Mouse (Mus musculus) liver, embryonic 15.5 days (tissue): ENCODE measurements around the gene Crtam. TPM values are rescaled to one million over a fixed set of nuclear protein-coding genes. Genes with fewer than 3 reads are reported as not detected.

Experiments
- ATAC-seq: fragments of 200-750 bp; cut with Nextera tagmentation; 2 replicates; pipeline ENCODE4 v1.8.0; 2017; ENCODE audit warnings: moderate number of reproducible peaks, mild to moderate bottlenecking, moderate library complexity; ENCODE audit not compliant: insufficient read depth
- H3K27ac ChIP-seq: fragments of 300-500 bp; sonication (generic); replicated peaks from 2 replicates; pipeline ENCODE4 v1.5.1; 2015; ENCODE audit warnings: mild to moderate bottlenecking, inconsistent platforms
- H3K27me3 ChIP-seq: fragments of 300-500 bp; sonication (generic); 2 replicates; pipeline ENCODE4 v1.6.1; 2015; ENCODE audit warnings: mild to moderate bottlenecking, inconsistent platforms
- H3K36me3 ChIP-seq: fragments of 300-500 bp; sonication (generic); replicated peaks from 2 replicates; pipeline ENCODE4 v1.6.1; 2015; ENCODE audit warnings: moderate library complexity, mild to moderate bottlenecking, inconsistent platforms
- H3K4me1 ChIP-seq: fragments of 300-500 bp; sonication (generic); replicated peaks from 2 replicates; pipeline ENCODE4 v1.6.1; 2015; ENCODE audit warnings: inconsistent platforms
- H3K4me2 ChIP-seq: fragments of 300-500 bp; sonication (generic); 2 replicates; pipeline ENCODE4 v1.6.1; 2015; ENCODE audit warnings: moderate library complexity, mild to moderate bottlenecking, inconsistent platforms
- H3K4me3 ChIP-seq: fragments of 300-500 bp; sonication (generic); replicated peaks from 2 replicates; pipeline ENCODE4 v1.5.1; 2015; ENCODE audit warnings: mild to moderate bottlenecking, inconsistent platforms
- H3K9ac ChIP-seq: fragments of 300-500 bp; sonication (generic); 2 replicates; pipeline ENCODE4 v1.6.1; 2015; ENCODE audit warnings: moderate library complexity, mild to moderate bottlenecking, inconsistent platforms
- H3K9me3 ChIP-seq: fragments of 300-500 bp; sonication (generic); replicated peaks from 2 replicates; pipeline ENCODE4 v1.6.1; 2016; ENCODE audit warnings: inconsistent platforms
- WGBS: fragments of 180-500 bp; shearing (Covaris S2); methylation state at CpG from one replicate; pipeline ENCODE4 v1.1.7; 2015; ENCODE audit warnings: mixed read lengths; ENCODE audit not compliant: insufficient replicate concordance; 5-methylcytosine and 5-hydroxymethylcytosine counted together
- polyA plus RNA-seq: library from polyadenylated mRNA; unstranded; fragments of >200 nt; fragmentation: Nextera tagmentation; extraction: Ambion mirVana; gene quantifications from 2 replicates; pipeline ENCODE4 v1.2.1, GENCODE M21; 2015

Gene Crtam
- polyA plus RNA-seq: 0.08 TPM in 1 of 2 replicates, not detected in the other

GRCm38 (mm10) chr9:41004415-41004814 lies at the start of gene Crtam:
Gene Crtam (minus strand): TSS chr9:41004628.
- Histone ChIP-seq H3K4me3 (no peak within 1 kb of the TSS), H3K27ac (no peak within 1 kb of the TSS), H3K9me3 (no peaks in the 10 kb centered on the region), H3K4me1 (no peaks in the 10 kb centered on the region), H3K36me3 (no peaks in the 10 kb centered on the region), H3K9ac (no peak within 1 kb of the TSS), H3K4me2 (no peak within 1 kb of the TSS), H3K27me3 (no peaks in the 10 kb centered on the region)
- ATAC-seq: no peak
- 19% methylated on average over 4 of the region's 4 CpGs for WGBS

GRCm38 (mm10) chr9:41054166-41054565 lies 49.7 kb upstream of the Crtam start:
- Histone ChIP-seq H3K27me3 (no peaks in the 10 kb centered on the region), H3K4me1 (peaks cover 35% of the 10 kb centered on the region), H3K9me3 (no peaks in the 10 kb centered on the region), H3K9ac (no peak overlapping the region), H3K4me3 (no peak overlapping the region), H3K36me3 (no peaks in the 10 kb centered on the region), H3K4me2 (no peak overlapping the region), H3K27ac (no peak overlapping the region)
- 76% methylated on average over 9 of the region's 9 CpGs for WGBS
- no peak for ATAC-seq

GRCm38 (mm10) chr9:41053478-41053877 lies 49.0 kb upstream of the Crtam start:
- no peaks in the 10 kb centered on the region for H3K36me3 ChIP-seq
- H3K27me3 ChIP-seq: no peaks in the 10 kb centered on the region
- H3K4me3 ChIP-seq: no peak overlapping the region
- H3K4me1 ChIP-seq: peaks cover 37% of the 10 kb centered on the region
- H3K9me3 ChIP-seq: no peaks in the 10 kb centered on the region
- no peak overlapping the region for H3K4me2 ChIP-seq
- no peak overlapping the region for H3K9ac ChIP-seq
- 38% methylated on average over 4 of the region's 4 CpGs for WGBS
- no peak overlapping the region for H3K27ac ChIP-seq
- ATAC-seq: no peak

GRCm38 (mm10) chr9:41051080-41051932 lies 46.9 kb upstream of the Crtam start:
- no peak overlapping the region for H3K4me2 ChIP-seq
- ATAC-seq: no peak
- H3K4me1 ChIP-seq: peaks cover 48% of the 10 kb centered on the region

GRCm38 (mm10) chr9:41050331-41051079 lies 46.1 kb upstream of the Crtam start:
- H3K9ac ChIP-seq: no peak overlapping the region
- peaks cover 48% of the 10 kb centered on the region for H3K4me1 ChIP-seq
- H3K27me3 ChIP-seq: no peaks in the 10 kb centered on the region
- H3K9me3 ChIP-seq: no peaks in the 10 kb centered on the region
- no peaks in the 10 kb centered on the region for H3K36me3 ChIP-seq
- H3K4me2 ChIP-seq: no peak overlapping the region
- no peak overlapping the region for H3K27ac ChIP-seq
- H3K4me3 ChIP-seq: no peak overlapping the region
- no peak for ATAC-seq
- 54% methylated on average over 12 of the region's 12 CpGs for WGBS

More at GRCm38 (mm10) chr9:41051080-41051932, 46.9 kb upstream of the Crtam start:
- Histone ChIP-seq H3K4me3 (no peak overlapping the region), H3K9ac (no peak overlapping the region), H3K36me3 (no peaks in the 10 kb centered on the region), H3K9me3 (no peaks in the 10 kb centered on the region), H3K27me3 (no peaks in the 10 kb centered on the region), H3K27ac (no peak overlapping the region)
- 51% methylated on average over 11 of the region's 11 CpGs for WGBS

DNA sequence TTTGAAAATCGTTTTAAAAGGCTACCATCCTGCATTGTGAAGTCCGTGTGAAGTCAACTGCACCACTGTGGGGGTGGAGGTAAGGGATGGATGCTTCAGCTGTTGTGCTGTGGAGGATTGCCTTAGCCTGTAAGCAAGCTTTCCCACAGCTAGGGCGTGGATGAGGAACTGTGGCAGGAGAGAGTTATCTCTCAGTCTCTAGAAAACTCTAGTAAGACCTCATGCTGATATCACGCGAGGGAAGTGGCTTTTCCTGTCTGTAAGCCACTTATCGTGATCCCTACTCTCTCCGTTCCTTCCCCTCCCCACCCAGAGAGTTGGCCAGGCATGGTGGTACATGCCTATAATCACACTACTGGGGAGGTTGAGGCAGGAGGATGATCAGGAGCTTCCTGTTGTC lies 44.9 kb upstream of the Crtam start:
- Histone ChIP-seq H3K27ac (no peak overlapping the region; the same call in 1 of the 2 replicates), H3K27me3 (no peaks in the 10 kb centered on the region), H3K4me2 (no peak overlapping the region), H3K4me1 (peaks cover 48% of the 10 kb centered on the region), H3K36me3 (no peaks in the 10 kb centered on the region), H3K9ac (no peak overlapping the region), H3K4me3 (no peak overlapping the region), H3K9me3 (no peaks in the 10 kb centered on the region)
- peak; percentile 47; the same call in 1 of the 2 replicates for ATAC-seq
- WGBS: 19% methylated on average over 7 of the region's 7 CpGs

DNA sequence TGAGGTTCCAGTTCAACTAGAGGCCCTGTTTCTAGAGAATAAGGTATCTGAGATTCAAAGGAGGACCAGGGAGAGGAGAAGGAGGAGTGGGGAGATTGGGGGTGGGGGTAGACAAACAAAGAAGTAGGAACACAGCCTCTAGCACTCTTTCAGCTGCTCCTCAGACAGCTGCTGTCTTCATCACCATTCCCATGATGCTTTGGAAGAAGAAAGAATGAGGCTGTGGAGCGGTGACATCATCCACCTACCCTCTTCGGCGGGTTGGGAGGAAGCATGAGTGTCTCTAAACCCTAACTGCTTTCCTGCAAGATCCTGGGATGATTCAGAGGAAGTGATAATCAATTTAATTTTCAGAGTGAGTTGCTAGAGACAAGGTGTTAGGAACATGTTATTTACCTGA lies 44.4 kb upstream of the Crtam start:
- no peak for ATAC-seq
- Histone ChIP-seq H3K4me1 (peaks cover 48% of the 10 kb centered on the region), H3K9ac (no peak overlapping the region), H3K9me3 (no peaks in the 10 kb centered on the region), H3K36me3 (no peaks in the 10 kb centered on the region), H3K4me2 (no peak overlapping the region), H3K27ac (no peak overlapping the region), H3K27me3 (no peaks in the 10 kb centered on the region), H3K4me3 (no peak overlapping the region)
- 57% methylated on average over 3 of the region's 3 CpGs for WGBS

- ATAC-seq: no peak
- 75% methylated on average over 7 of the region's 7 CpGs for WGBS
These were observed 43.8 kb upstream of the Crtam start for GRCm38 (mm10) chr9:41048216-41048615.

GRCm38 (mm10) chr9:41047654-41048053 lies 43.2 kb upstream of the Crtam start:
- Histone ChIP-seq H3K4me1 (peaks cover 48% of the 10 kb centered on the region), H3K4me3 (no peak overlapping the region), H3K9me3 (no peaks in the 10 kb centered on the region), H3K9ac (no peak overlapping the region), H3K27ac (no peak overlapping the region), H3K36me3 (no peaks in the 10 kb centered on the region), H3K4me2 (no peak overlapping the region), H3K27me3 (no peaks in the 10 kb centered on the region)
- peak; percentile 73 for ATAC-seq
- WGBS: 20% methylated on average over 2 of the region's 2 CpGs

More at GRCm38 (mm10) chr9:41048216-41048615, 43.8 kb upstream of the Crtam start:
- no peaks in the 10 kb centered on the region for H3K9me3 ChIP-seq
- no peak overlapping the region for H3K27ac ChIP-seq
- no peak overlapping the region for H3K4me3 ChIP-seq
- no peaks in the 10 kb centered on the region for H3K27me3 ChIP-seq
- no peak overlapping the region for H3K9ac ChIP-seq
- H3K4me2 ChIP-seq: no peak overlapping the region
- no peaks in the 10 kb centered on the region for H3K36me3 ChIP-seq
- peaks cover 48% of the 10 kb centered on the region for H3K4me1 ChIP-seq

DNA sequence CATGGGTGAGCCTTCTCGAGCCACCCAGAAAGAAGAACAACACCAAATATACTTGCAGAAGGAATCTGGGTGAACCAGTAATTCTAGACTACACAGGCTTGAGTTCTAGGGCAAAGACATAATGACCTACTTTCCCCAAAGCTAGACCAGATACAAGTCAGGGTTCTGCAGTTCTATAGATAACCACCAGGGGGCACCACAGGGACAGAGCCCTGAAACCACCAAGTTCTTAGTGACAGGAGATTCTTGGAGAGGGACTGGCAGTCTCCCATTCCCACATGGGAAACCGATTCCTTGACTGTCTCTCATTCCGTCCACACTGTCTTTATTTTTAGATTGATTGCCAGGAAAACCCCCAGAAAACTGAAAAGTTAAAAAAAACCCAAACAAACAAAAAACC lies 40.2 kb upstream of the Crtam start:
- Histone ChIP-seq H3K4me1 (peaks cover 26% of the 10 kb centered on the region), H3K27ac (no peak overlapping the region), H3K9me3 (no peaks in the 10 kb centered on the region), H3K27me3 (no peaks in the 10 kb centered on the region), H3K4me3 (no peak overlapping the region), H3K9ac (no peak overlapping the region), H3K4me2 (no peak overlapping the region), H3K36me3 (no peaks in the 10 kb centered on the region)
- ATAC-seq: no peak
- 8% methylated on average over 3 of the region's 3 CpGs for WGBS

DNA sequence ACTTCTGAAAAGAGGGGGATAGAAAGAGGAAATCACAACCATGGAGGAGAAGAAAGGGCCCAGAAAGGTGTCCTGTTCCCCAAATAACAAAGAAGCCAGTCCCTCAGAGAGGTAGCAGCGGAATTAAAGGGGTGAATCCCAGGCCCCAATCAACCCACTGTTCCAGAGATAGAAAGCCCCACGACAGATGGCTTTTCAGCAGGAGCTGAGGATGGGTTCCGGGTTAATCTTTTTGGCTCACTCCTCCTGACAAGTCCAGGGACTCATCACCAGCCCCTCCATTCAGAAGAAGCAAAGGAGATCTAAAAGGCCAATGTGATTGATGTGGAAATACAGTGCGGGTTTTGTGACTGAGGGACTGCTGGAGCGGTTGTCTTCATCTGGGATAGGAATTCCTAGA lies 39.2 kb upstream of the Crtam start:
- ATAC-seq: no peak
- Histone ChIP-seq H3K27me3 (no peaks in the 10 kb centered on the region), H3K9ac (no peak overlapping the region), H3K27ac (no peak overlapping the region), H3K36me3 (no peaks in the 10 kb centered on the region), H3K4me1 (peaks cover 16% of the 10 kb centered on the region), H3K4me2 (no peak overlapping the region), H3K4me3 (no peak overlapping the region), H3K9me3 (no peaks in the 10 kb centered on the region)
- 78% methylated on average over 5 of the region's 5 CpGs for WGBS
